Mouse (Mus musculus): ENCODE results near the gene Irx5.

Irx5 gene

GRCm38 (mm10) chr8:92360083-92360861 lies 2.8 kb downstream of the Irx5 start:
- in situ Hi-C loops (cut with MboI) = no loop called here

DNA sequence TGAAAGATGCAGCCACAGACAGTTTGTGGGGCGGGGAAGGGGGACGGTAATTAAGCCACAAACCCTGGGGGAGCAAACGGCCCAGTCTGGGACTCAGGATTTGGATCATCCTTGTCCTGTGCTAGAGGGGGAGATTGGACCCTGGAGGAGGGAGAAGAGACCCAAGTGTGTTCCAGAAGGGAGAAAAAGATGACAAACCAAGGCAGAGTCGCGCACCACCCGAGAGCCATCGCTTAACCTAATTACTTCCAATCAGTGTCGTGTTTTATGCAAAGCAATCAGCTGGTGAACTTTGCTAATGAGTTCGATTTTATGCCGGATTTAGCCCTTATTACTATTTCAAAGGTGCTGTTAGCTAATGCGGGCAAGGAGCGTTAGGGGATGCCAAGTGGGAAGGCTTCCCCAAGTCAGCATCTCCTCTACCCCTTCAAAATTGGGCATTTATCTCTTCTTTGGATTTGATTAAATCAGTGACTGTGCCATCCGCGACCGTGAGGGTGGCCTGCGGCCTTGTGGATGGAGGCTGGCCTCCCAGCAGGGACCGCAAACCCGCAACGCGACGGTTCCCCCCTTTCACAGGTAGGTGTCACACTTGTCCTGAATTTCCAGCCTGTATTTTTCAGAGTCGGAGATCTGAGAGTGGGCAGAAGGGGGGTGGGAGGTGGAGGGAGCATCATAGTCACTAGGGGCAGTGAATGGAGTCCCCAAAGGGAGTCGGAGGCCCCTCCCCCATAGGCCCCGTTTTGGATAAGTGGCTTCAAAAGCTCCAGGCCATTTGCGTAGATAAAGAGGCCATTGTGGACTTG lies 4.3 kb downstream of the Irx5 start:
- in situ Hi-C loops (cut with MboI) = no loop called here

- in situ Hi-C loops (cut with MboI) = no loop called here
These were observed 5.1 kb downstream of the Irx5 start for GRCm38 (mm10) chr8:92362396-92363115.

- in situ Hi-C loops (cut with MboI) = no loop called here
These were observed 6.1 kb downstream of the Irx5 start for GRCm38 (mm10) chr8:92363217-92364147.

GRCm38 (mm10) chr8:92364148-92364775 lies 6.8 kb downstream of the Irx5 start:
- in situ Hi-C loops (cut with MboI) = no loop called here

DNA sequence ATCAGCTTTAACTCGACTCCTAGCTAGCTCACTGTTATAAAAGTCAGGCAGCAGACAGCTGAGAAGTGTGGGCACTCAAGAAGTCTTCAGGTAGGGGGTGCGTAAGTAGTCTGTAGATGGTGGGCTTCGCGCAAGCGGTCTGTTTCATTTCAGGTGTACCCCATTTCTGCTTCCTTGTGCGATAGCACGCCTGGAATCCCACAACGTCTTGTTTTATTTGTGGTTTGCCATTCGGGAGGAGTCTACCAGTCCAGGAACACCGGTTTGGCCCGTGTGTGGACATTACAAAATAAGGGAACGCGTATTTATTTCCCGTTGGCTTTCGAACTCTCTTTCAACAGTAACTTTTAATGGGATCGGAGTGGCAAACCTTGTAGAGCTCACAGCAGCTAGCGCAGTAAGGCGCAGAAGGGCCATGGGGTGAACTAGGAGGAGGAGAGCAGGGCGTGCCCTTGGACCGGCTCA lies 7.4 kb downstream of the Irx5 start:
- in situ Hi-C loops (cut with MboI) = no loop called here

DNA sequence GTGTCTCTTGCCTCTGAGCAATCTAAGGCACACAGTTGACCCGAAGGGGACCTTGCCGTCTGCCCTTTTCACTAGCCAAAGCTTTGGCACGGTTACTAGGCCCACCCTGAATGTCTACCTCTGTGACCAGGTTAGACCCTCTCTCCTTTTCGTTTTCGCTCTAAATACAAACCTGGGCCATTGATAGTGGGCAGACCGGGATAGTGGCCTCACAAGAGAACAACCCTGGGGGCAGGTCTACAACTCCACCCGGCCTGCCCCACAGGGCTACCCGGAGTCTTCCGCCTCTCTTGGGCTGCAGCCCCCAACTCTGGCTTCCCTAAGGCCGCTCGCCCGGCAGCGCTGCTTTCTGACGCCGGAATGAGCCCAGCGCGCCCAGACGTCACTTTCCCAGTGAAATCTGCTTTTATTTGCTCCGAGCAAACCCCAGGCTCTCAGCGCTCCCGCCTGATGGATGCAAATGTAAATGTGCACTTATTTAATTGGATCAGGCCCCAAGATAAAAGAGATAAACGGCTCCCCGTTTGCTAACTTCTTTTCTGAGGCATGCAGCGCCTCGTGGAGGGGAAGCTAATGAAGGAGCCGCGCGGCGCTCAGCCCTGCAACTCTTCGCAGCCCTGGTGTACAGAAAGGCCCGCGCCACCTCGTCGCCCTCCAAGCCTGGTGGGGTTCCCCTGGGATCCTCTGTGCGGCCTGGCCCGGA lies 8.0 kb downstream of the Irx5 start:
- in situ Hi-C loops (cut with MboI) = no loop called here

DNA sequence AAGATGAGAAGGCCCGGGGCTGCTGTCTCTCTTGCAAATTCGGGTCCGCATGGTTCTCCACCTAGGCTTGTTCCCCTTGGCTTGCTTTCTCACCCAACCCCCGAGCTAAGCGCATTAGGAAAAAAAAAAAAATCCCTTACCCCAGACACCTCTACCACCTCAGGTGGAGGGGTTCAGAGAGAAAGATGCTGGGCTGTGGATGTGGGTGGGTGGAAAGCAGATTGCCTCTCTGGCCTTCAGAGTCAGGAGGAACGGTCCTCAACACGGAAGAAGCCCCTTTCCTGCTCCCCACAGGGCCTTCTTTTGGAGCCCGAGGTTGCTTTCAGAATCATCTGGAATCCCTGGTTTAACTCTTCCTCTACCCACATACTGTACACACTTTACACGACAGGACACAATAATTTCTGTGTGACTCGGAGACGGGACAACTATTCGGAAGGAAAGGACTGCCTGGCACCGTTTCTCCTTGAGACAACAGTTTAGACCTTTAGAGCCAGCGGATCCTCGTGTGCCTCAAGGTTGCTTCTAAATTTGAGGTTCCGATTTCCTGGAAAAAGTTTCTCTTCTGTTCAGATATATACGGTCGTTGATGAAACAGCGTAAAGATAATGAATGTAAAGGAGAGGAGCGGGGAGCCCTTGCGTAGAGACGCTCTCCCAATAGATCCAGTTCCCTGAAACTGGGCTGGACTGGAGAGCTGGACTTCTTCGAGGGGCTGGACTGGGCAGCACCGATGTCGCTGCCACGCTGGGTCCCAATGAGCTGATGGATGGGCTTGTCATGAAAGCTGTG lies 8.7 kb downstream of the Irx5 start:
- in situ Hi-C loops (cut with MboI) = no loop called here

DNA sequence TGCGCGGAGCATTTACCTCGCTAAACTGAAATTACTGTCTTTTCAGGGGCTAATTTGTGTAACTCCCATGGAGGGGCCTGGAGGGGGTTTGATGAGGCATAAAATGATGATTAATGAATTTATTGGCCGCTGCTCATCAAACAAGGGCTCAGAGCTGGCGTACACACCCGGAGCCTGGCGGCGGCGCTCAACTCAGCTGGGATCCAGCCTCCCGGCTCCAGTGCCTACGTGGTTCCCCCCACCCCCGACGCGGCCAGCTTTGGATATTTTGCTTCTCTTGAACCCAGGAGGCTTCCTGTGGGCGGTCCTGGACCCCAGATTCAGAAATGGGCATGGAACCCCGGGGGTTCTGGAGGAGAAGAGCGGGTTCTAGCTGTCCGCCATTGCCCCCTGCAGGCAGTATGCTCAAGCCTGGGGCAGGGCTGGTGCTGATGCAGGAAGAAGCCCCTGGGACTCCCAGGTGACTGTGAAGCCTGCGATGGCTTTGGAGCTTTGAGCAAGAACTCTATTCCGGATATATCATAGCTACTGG lies 9.4 kb downstream of the Irx5 start:
- in situ Hi-C loops (cut with MboI) = no loop called here

DNA sequence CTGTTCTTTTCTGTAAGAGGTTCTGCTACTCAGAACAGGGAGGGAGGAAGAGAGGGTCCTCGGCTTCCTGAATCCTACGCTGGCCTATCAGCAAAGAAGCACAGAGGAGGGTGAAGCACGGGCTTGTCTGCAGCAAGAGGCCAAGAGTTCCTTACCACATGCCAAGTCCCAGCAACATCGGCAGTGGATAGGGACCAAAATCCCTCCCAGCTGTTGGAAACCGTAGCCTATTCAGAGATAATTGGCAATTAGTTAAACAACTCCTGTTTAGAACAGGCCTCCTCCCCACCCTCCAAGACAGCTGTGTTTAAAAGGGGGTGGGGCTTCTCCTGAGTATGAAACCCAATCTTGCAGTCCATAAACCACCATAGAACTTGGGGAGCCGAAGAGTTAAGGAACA lies 22.1 kb downstream of the Irx5 start:
- in situ Hi-C loops (cut with MboI) = no loop called here

GRCm38 (mm10) chr8:92380571-92380970 lies 23.1 kb downstream of the Irx5 start:
- in situ Hi-C loops (cut with MboI) = no loop called here

DNA sequence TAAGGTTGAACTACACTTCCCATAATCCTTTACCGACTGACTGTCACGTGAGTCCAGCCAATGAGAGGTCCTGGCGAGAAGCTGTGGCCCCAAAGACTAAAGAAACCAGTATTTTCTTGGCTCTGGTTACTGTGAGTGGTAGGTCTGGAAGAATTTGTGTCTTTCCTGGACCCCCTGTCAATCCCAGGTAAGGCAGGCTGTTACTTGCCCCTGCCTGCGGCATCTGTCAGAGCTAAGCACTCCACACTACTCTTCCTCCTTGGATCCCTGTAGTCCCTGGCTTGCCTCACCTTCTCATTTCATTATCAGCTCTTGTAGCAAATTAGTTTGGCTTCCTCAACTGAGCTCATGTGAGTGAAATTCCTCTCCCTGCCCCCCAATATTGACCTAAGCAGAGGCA lies 30.5 kb downstream of the Irx5 start:
- in situ Hi-C loops (cut with MboI) = no loop called here

GRCm38 (mm10) chr8:92404218-92404617 lies 46.8 kb downstream of the Irx5 start:
- in situ Hi-C loops (cut with MboI) = no loop called here

- in situ Hi-C loops (cut with MboI) = no loop called here
These were observed 50.7 kb downstream of the Irx5 start for GRCm38 (mm10) chr8:92408092-92408491.

DNA sequence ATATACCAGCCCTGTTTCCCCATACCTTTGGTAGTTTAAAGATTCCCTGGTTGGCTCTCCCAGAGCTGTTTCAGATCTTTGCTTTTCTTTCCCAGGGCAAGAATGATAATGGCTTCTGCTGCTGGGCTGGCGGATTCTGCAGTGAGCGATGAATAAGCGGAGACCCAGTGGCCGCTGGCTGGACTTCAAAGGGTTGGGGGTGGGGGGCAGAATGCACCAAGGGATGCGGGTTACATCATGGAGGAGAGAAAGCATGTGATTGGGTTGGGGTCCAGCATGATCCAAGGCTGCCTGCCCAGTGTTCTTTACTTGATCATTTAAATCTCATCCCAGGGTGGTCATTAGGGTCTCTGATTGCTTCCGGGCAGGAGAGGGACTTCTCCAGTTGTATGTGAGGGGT lies 56.2 kb downstream of the Irx5 start:
- in situ Hi-C loops (cut with MboI) = no loop called here

DNA sequence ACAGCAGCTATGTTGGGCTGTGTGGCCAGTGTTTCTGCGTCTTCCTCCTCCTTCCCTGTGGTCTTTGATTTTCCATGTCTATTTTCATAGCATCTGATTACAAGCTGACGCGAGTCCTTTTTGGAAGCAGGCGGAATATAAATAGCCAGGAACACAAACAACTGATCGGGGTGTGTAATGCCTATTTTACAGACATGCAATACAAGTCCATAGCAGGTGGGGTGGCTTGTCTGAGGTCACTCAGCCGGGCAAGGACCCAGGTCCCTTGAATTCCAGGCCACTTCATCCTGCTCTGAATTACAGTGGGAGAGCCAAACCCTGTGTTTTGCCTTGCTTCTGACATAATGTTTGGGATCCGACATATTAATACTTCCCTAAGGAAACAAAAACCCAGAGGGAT lies 63.2 kb downstream of the Irx5 start:
- in situ Hi-C loops (cut with MboI) = no loop called here

Measured in mature B cell (primary cell).